Comparison of ENCODE assay signal across 23 mouse cellular contexts in the genomic region with DNA sequence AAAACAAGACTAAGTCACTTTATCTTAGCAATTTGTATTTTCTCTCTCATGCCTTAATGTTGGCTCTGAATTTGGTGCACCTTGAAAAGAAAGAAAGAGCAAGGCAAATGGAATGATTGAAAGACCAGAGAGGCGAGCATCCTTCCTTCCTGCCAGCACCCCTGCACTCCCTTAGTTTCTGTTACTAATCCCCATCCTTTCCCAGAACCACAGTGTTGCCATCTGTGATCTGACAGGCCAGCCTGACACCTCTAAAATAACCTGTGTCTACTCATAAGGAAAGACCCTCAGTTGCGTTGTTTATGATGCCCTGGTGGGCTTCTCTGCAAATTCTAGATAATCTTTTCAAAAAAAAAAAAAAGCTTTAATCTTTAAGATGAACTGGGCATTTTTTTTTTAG.
DNase-seq lines count a peak whose midpoint lies in the region; ATAC-seq and TF ChIP-seq lines count a peak whose summit lies in the region.
"Had no signal": no experiment of that assay in that cellular context is flagged by ENCODE, and none has a peak within 500 bp of the region (broad histone marks: within the 10 kb centered on the region; RNA-seq: fewer than 3 reads in every experiment).

No protein-coding gene starts in this region.

- DNase-seq in hindbrain, embryonic 14.5 days (ENCODE audit: low spot score): no peak
- DNase-seq in brain, adult 2 months (ENCODE audit: low read depth, low spot score): peak; percentile 13
- DNase-seq in liver, postnatal 0 days: no peak
- DNase-seq in urinary bladder, postnatal 14 days (ENCODE audit: low spot score): no peak
- DNase-seq: adrenal gland, adult 2 months; cerebellum, adult 2 months; gastrocnemius, postnatal 36 days; kidney, adult 18-20 months; kidney, postnatal 4 days; layer of hippocampus, adult 9-11 months; right cerebral cortex, postnatal 4 days; thymus, postnatal 25 days had no signal

- no peak for ATAC-seq in hindbrain, embryonic 14.5 days (ENCODE audit: low FRiP score)
- no peak for ATAC-seq in hindbrain, embryonic 16.5 days
- no peak for ATAC-seq in limb, embryonic 15.5 days (ENCODE audit: insufficient number of reproducible peaks, low FRiP score, low TSS enrichment, low read depth)
- ATAC-seq in liver, postnatal 0 days: no peak
- ATAC-seq: inflammation-experienced regulatory T-cells, adult 6 months; lung, postnatal 0 days had no signal

- H3K9me3 ChIP-seq in hindbrain, embryonic 14.5 days (ENCODE audit: control insufficient read depth, low read length): no peaks in the 10 kb centered on the region
- H3K9me3 ChIP-seq in hindbrain, embryonic 16.5 days (ENCODE audit: control insufficient read depth, low read length): no peaks in the 10 kb centered on the region
- H3K9me3 ChIP-seq in limb, embryonic 15.5 days: no peaks in the 10 kb centered on the region
- no peaks in the 10 kb centered on the region for H3K9me3 ChIP-seq in liver, postnatal 0 days (ENCODE audit: low read length)
- H3K9me3 ChIP-seq: embryonic facial prominence, embryonic 10.5 days; hindbrain, embryonic 12.5 days; neural tube, embryonic 13.5 days; stomach, embryonic 15.5 days had no signal

- no peak overlapping the region for H3K4me2 ChIP-seq in hindbrain, embryonic 14.5 days (replicated peaks)
- H3K4me2 ChIP-seq in hindbrain, embryonic 16.5 days (ENCODE audit: low read length): no peak overlapping the region
- no peak overlapping the region for H3K4me2 ChIP-seq in limb, embryonic 15.5 days
- no peak overlapping the region for H3K4me2 ChIP-seq in liver, postnatal 0 days (ENCODE audit: low read depth, low read length)
- H3K4me2 ChIP-seq: hindbrain, embryonic 12.5 days; neural tube, embryonic 13.5 days; stomach, embryonic 15.5 days had no signal

- H3K36me3 ChIP-seq in hindbrain, embryonic 14.5 days (replicated peaks; ENCODE audit: control insufficient read depth, insufficient read depth): no peaks in the 10 kb centered on the region
- H3K36me3 ChIP-seq in hindbrain, embryonic 16.5 days (ENCODE audit: control insufficient read depth, insufficient read depth, low read length): no peaks in the 10 kb centered on the region
- H3K36me3 ChIP-seq in limb, embryonic 15.5 days: no peaks in the 10 kb centered on the region
- H3K36me3 ChIP-seq in liver, postnatal 0 days (replicated peaks; ENCODE audit: insufficient read depth, low read length): peaks cover 4% of the 10 kb centered on the region; the same call in 1 of the 2 replicates
- H3K36me3 ChIP-seq: embryonic facial prominence, embryonic 10.5 days; hindbrain, embryonic 12.5 days; neural tube, embryonic 13.5 days; stomach, embryonic 15.5 days had no signal

- peaks cover 31% of the 10 kb centered on the region for H3K4me1 ChIP-seq in hindbrain, embryonic 14.5 days (replicated peaks; ENCODE audit: control insufficient read depth, insufficient read depth, low read length)
- peaks cover 5% of the 10 kb centered on the region for H3K4me1 ChIP-seq in hindbrain, embryonic 16.5 days (ENCODE audit: control insufficient read depth, insufficient read depth, low read depth, low read length)
- H3K4me1 ChIP-seq in cortical plate, adult 2 months (ENCODE audit: control insufficient read depth, insufficient read depth, low read length): peaks cover 12% of the 10 kb centered on the region
- H3K4me1 ChIP-seq in limb, embryonic 15.5 days: peaks cover 15% of the 10 kb centered on the region
- no peaks in the 10 kb centered on the region for H3K4me1 ChIP-seq in liver, postnatal 0 days (ENCODE audit: insufficient read depth)
- H3K4me1 ChIP-seq: stomach, embryonic 15.5 days had no signal

- no peaks in the 10 kb centered on the region for H3K27me3 ChIP-seq in hindbrain, embryonic 14.5 days (ENCODE audit: control insufficient read depth, insufficient read depth, low read length)
- no peaks in the 10 kb centered on the region for H3K27me3 ChIP-seq in hindbrain, embryonic 16.5 days (replicated peaks; ENCODE audit: control insufficient read depth, insufficient read depth, low read length)
- H3K27me3 ChIP-seq in limb, embryonic 15.5 days: no peaks in the 10 kb centered on the region
- H3K27me3 ChIP-seq in liver, postnatal 0 days (ENCODE audit: insufficient read depth, low read length): no peaks in the 10 kb centered on the region
- H3K27me3 ChIP-seq: hindbrain, embryonic 12.5 days; neural tube, embryonic 13.5 days; stomach, embryonic 15.5 days had no signal

- TF ChIP-seq POLR2A in cortical plate, adult 2 months (IDR thresholded peaks at IDR 0.05; ENCODE audit: extremely low read depth, insufficient read depth, low read length): no peak

- H3K4me3 ChIP-seq in hindbrain, embryonic 14.5 days (replicated peaks; ENCODE audit: low read length): no peak overlapping the region
- H3K4me3 ChIP-seq in hindbrain, embryonic 16.5 days (ENCODE audit: low read length): no peak overlapping the region
- H3K4me3 ChIP-seq in cortical plate, adult 2 months (ENCODE audit: insufficient read depth, low read length): no peak overlapping the region
- H3K4me3 ChIP-seq in limb, embryonic 15.5 days: no peak overlapping the region
- H3K4me3 ChIP-seq in liver, postnatal 0 days (ENCODE audit: low read depth, low read length): no peak overlapping the region
- H3K4me3 ChIP-seq: embryonic facial prominence, embryonic 10.5 days; hindbrain, embryonic 12.5 days; myocyte; neural tube, embryonic 13.5 days; stomach, embryonic 15.5 days had no signal

- no peak overlapping the region for H3K9ac ChIP-seq in hindbrain, embryonic 14.5 days
- no peak overlapping the region for H3K9ac ChIP-seq in hindbrain, embryonic 16.5 days (ENCODE audit: low read depth, low read length)
- no peak overlapping the region for H3K9ac ChIP-seq in limb, embryonic 15.5 days
- no peak overlapping the region for H3K9ac ChIP-seq in liver, postnatal 0 days (replicated peaks)
- H3K9ac ChIP-seq: hindbrain, embryonic 12.5 days; neural tube, embryonic 13.5 days; stomach, embryonic 15.5 days had no signal

- no peak for TF ChIP-seq EP300 in liver, postnatal 0 days (IDR thresholded peaks at IDR 0.05; ENCODE audit: low read depth)

- 60% methylated on average over 2 of the region's 2 CpGs for WGBS in hindbrain, embryonic 14.5 days
- WGBS in hindbrain, embryonic 16.5 days: 57% methylated on average over 2 of the region's 2 CpGs
- 47% methylated on average over 2 of the region's 2 CpGs for WGBS in limb, embryonic 15.5 days
- 76% methylated on average over 2 of the region's 2 CpGs for WGBS in liver, postnatal 0 days (ENCODE audit: insufficient replicate concordance)

- H3K27ac ChIP-seq in hindbrain, embryonic 14.5 days: peak overlapping the region; percentile 14; the same call in 1 of the 2 replicates
- no peak overlapping the region for H3K27ac ChIP-seq in hindbrain, embryonic 16.5 days (ENCODE audit: low read depth, low read length)
- H3K27ac ChIP-seq in cortical plate, adult 2 months (ENCODE audit: insufficient read depth, low read length): peak overlapping the region; percentile 84
- peak overlapping the region; percentile 55; the same call in 1 of the 2 replicates for H3K27ac ChIP-seq in limb, embryonic 15.5 days
- no peak overlapping the region for H3K27ac ChIP-seq in liver, postnatal 0 days (ENCODE audit: low read depth)
- H3K27ac ChIP-seq: embryonic facial prominence, embryonic 10.5 days; hindbrain, embryonic 12.5 days; macrophage; neural tube, embryonic 13.5 days; stomach, embryonic 15.5 days had no signal

- TF ChIP-seq CTCF in cortical plate, adult 2 months (IDR thresholded peaks at IDR 0.05; ENCODE audit: extremely low read depth, insufficient read depth, low read length): no peak
- no peak for TF ChIP-seq CTCF in liver, postnatal 0 days (IDR thresholded peaks at IDR 0.05; ENCODE audit: low read depth)

Comparison
In these comparisons a context has a peak if more than half of its experiments do, and no peak if none do; other contexts are left out.
1. H3K27ac ChIP-seq: peak in hindbrain, embryonic 14.5 days (single experiment), cortical plate, adult 2 months (single experiment) and limb, embryonic 15.5 days (single experiment); none in hindbrain, embryonic 16.5 days (single experiment) and liver, postnatal 0 days (single experiment).